Mouse (Mus musculus): ENCODE results near the gene Chrna1.

Gene Chrna1

GRCm38 (mm10) chr2:73554389-73554788, 25.7 kb downstream of the Chrna1 start:
- no peak for DNase-seq

- DNase-seq: no peak
Observed at GRCm38 (mm10) chr2:73552926-73553325, 27.2 kb downstream of the Chrna1 start.

DNA sequence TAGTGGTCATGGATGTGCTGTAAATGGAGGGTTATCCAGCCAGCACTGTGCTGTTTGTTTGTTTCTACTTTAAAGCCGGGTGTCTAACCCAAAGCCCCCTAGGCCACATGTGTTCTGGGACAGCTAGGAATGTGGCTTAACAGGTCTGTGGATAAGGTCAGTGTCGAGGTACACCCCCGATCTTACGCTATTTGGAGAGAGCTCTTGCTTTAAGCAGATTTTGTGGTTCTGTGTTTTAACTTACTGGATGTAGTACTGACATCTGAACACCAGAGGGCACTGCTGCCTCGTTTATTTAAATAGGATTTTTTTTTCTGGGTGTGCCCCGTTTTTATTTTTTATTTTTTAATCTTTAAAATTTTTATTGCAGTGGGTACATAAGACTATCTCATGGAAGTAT, 29.4 kb downstream of the Chrna1 start:
- DNase-seq: peak in 1 of 2 experiments; percentile 30

- no peak for DNase-seq
Observed at GRCm38 (mm10) chr2:73548542-73548941, 31.6 kb downstream of the Chrna1 start.

DNA sequence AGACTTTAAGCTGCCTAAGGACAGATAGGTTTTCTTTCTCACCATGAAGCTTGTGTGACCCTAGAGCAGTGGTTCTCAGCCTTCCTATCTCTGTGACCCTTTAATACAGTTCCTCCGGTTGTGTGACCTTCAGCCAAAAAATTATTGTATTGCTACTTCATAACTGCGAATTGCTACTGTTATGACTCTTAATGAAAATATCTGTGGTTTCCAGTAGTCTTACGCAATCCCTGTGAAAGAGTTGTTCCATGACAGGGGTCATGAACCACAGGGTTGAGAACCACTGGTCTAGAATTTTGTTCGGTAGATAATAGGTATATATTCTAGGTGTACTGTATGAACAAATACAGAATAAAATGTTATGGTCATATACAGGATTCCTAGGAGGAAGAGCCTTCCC, 32.9 kb downstream of the Chrna1 start:
- no peak for DNase-seq

- DNase-seq: no peak
Observed at GRCm38 (mm10) chr2:73545556-73545955, 34.6 kb downstream of the Chrna1 start.

DNA sequence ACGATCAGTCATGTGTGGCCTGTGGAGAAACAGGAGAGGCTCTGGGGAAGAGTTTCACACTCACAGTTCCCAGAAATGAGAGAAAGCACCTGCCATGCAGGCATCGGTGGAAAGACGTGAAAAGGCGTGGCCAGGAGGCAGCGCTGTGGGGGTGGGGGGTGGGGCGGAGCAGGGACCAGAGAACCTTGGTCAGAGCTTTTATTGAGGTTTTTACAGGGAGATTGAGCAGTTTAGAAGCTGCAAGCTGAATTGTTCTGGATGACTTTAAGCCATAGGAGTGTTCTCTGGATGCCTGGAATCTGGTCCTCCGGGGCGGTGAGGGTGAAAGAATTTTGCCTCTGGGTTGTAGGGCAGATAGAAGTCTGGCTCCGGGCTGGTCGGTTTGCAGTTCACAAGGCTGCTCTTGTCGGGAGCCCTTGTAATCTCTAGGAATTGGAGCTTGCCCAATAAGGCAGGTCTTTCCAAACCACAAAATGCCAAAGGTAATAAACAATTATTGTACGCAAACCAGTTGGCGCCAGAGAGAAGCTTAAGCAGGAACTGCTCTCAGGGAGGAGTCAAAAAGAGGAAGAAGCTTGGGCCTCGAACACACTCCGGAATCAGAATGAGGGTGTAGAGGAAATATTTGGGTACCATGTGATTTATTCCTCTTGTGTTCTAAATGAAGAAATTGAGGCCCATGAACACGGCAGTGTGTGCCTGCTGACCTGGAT, 39.5 kb downstream of the Chrna1 start:
- DNase-seq: peak in 1 of 2 experiments; percentile 22

- DNase-seq: no peak
Observed at GRCm38 (mm10) chr2:73539697-73540096, 40.4 kb downstream of the Chrna1 start.

DNA sequence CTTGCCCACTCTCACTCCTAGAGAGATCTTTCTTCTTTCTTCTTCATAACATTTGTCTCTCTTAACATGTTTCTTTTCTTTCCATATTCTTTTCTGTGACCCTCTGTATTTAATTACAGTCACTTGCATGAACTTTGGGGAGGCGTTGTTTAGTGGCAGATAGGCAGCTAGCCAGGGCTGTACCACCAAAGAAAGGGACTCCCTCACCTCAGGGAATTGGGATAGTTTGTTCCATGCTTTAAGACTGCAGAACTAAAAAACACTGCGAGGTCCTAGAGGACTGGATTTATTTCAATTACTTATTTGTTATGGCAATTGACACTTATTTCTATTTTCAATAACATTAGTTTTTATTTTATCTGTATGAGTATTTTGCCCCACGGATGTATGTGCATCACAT, 41.0 kb downstream of the Chrna1 start:
- DNase-seq: no peak

DNA sequence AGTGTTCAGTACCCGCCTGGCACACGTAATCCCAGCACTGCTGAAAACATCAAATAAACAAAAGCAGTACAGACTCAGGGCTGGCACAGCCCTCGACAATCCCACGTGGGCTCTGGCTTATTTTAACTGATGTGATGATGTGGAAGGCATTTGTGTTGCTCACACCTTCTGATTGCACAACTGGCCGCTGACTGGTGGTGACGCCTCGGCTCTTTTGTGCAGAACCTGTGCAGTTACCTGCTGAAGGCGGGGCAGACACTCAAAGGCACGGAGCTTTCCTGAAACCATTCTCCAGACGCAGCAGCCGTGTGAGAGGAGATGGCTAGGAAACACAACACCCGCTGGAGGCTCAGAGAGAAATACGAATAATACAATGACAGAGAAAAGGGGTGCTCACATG, 41.5 kb downstream of the Chrna1 start:
- DNase-seq: peak; percentile 26 to 39

DNA sequence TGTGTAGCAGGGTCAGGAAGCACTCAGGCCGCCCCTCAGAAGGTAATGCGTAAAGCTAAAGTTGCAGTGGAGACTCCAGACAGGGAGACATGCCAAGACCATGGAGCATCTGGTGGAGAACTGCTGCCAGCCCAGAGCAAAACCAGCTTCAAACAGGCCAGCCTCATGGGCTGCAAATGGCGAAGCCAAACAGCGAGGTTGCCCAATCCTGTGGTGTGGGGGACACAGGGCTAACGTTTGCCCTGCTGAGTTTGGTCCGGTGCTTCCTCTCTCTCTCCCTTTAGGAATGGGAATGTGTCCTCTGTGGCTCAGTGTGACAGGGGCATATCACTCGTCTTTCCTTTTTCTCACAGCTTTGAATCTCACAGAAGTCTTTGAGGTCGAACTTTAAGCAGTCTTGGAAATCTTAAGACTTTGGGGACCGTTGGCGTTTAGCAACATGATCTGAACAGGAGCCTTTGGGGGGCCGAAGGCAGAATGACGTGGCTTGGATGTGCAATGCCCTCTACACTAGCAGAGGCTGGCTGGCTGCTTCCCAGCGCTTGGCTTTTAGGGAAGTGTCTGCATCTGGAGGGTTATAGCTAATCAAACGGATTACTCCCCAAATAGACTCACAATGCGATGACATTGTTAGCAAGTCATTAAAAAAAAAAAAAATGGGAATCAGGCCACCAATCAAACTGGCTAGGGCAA, 43.9 kb downstream of the Chrna1 start:
- no peak for DNase-seq

GRCm38 (mm10) chr2:73534720-73535119, 45.4 kb downstream of the Chrna1 start:
- DNase-seq: no peak

GRCm38 (mm10) chr2:73530487-73530886, 49.7 kb downstream of the Chrna1 start:
- DNase-seq: no peak

GRCm38 (mm10) chr2:73529356-73530330, 50.5 kb downstream of the Chrna1 start, which contains the start of gene Wipf1:
Gene Wipf1 (minus strand): TSS chr2:73529734.
- peak; percentile 87 to 91 for DNase-seq

DNA sequence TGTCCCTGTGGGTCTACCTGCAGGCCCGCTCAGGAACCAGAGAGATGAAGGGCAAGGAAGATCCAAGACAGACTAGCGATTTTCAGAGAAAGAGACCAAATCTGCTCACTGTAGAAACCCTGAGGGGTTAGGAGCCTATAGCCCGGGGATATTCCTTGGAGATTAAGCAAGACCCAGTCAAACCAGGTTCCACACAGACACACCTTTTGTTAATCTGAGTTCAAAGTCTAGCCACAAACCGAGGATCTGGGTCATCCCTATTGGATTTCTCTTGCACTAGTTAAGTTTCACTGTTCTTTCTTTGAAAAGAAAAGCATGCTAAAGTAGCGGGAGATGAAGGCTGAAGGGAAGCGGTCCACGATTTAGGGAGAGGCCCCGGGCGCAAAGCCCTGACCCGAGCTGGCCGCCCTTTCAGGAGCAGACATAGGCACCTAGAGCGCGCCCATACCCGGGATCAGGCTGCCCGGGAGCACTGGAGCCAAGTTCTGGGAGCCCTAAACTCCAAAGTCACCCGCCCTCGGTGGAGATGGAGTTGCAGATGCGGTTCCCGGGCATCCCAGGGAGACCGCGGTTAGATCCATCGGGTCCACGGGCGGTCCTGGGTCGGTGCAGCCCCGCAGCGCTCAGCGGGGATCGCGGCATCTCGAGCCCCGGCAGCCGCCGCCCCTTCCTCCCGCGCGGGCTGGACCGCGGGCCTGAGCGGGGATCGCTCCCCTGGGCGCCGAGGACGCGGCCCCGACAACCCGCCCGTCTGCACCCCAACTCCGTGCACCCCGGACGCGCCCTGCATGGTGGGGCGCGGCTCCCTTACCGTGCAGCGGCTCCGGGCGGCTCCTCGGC, 51.4 kb downstream of the Chrna1 start:
- DNase-seq: peak in 1 of 2 experiments; percentile 9

- no peak for DNase-seq
Observed at GRCm38 (mm10) chr2:73527956-73528355, 52.2 kb downstream of the Chrna1 start.

DNA sequence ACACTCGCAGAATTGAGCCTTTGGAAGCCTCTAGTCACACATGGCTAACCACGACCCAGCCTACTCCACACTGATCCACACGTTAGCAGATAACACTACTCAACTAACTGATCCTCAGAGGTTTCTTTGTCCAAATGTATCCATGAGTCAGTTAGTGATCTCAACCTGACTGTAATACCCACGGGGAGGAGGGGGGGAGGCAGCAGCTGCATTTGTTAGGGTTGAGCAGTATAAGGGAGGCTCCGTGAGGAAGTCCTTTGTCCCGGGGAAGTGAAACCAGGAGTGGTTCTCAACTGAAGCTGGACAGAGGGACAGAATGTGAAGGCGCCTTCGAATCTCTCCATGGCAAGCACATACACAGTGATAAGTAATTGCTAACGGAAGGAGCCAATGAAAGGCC, 53.4 kb downstream of the Chrna1 start:
- DNase-seq: peak in 1 of 2 experiments; percentile 37

DNA sequence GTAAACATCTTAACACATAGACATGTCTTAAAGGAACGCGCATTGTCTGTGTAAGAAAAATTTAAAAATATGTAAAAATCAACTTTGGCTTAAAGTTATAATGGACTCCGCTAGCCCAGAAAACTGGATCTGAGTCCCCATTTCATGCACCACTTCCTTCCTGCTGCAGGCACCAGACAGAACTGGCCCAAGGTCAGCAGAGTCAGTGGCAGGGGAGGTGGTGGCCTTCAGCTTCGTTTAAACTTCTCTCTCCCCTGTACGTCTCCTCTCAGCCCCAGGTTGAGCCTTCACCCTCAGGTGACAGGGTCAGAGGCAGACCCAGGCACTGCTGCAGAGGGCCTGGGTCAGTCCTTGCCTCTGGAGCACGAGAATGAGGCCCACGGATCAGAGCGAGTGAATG, 57.2 kb downstream of the Chrna1 start:
- DNase-seq: no peak

DNA sequence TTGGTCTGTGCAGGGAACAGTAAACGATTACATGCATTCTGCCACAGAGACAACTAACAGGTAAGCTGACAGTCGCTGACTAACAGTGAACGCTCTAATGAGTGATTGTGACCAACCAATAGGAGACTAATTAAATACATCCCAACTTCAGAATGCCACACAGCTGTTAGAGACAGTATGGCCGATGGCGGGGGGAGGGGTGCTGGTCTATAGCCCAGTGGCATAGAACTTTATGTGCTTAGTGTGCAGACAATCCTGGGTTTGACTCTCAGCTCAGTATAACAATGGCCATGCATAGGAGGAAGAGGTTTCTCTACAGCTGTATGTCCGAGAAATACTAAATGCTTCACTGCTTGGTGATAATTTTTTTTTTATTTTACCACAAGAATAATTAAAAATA, 57.8 kb downstream of the Chrna1 start:
- DNase-seq: no peak

- peak in 1 of 2 experiments; percentile 25 for DNase-seq
Observed at GRCm38 (mm10) chr2:73521737-73522136, 58.4 kb downstream of the Chrna1 start.

DNA sequence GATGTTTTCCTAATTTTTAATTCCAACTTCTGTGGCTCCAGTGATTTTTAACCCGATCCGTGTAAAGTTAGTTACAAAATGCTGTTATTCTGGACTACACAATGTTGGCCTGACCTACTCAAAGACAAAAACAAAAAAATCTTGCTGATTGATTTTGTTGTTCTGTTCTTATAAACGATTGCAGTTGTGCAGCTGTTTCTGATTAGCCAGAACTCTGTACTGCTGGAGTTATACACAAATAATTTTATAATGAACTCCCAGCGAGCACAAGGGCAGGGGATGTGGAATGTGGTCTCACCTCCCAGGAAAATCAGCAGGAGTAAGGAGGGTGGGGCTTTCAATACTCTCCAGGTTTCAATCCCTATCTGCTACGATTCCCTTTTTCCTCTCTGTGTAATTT, 61.2 kb downstream of the Chrna1 start:
- DNase-seq: no peak

- no peak for DNase-seq
Observed at GRCm38 (mm10) chr2:73518311-73518710, 61.8 kb downstream of the Chrna1 start.
